Mouse (Mus musculus) c-Kit-positive CD71-positive TER-119-positive erythroid progenitor cells, embryonic 14.5 days (primary cell): Measurements from ENCODE around the gene Egfl7.

Source experiments
- DNase-seq: peaks from one replicate; pipeline ENCODE4 v3.0.0-alpha.2; 2013; ENCODE audit warnings: low spot score

Egfl7 gene

GRCm38 (mm10) chr2:26579714-26580113 lies at the start of gene Egfl7:
Egfl7 (plus strand) TSS chr2:26580014.
- DNase-seq: no peak

GRCm38 (mm10) chr2:26531829-26532228 lies 48.0 kb upstream of the Egfl7 start:
- no peak for DNase-seq

GRCm38 (mm10) chr2:26533249-26533648 lies 46.6 kb upstream of the Egfl7 start:
- no peak for DNase-seq

GRCm38 (mm10) chr2:26534161-26534560 lies 45.7 kb upstream of the Egfl7 start:
- DNase-seq: no peak

GRCm38 (mm10) chr2:26534616-26535015 lies 45.2 kb upstream of the Egfl7 start:
- DNase-seq: no peak

GRCm38 (mm10) chr2:26535517-26536045 lies 44.2 kb upstream of the Egfl7 start:
- no peak for DNase-seq

- no peak for DNase-seq
These were observed 40.3 kb upstream of the Egfl7 start for GRCm38 (mm10) chr2:26539516-26539915.

- no peak for DNase-seq
These were observed 39.1 kb upstream of the Egfl7 start for GRCm38 (mm10) chr2:26540721-26541120.

GRCm38 (mm10) chr2:26541258-26541910 lies 38.4 kb upstream of the Egfl7 start:
- no peak for DNase-seq

- DNase-seq: no peak
These were observed 36.7 kb upstream of the Egfl7 start for GRCm38 (mm10) chr2:26543155-26543554.

GRCm38 (mm10) chr2:26543768-26544167 lies 36.0 kb upstream of the Egfl7 start:
- no peak for DNase-seq

GRCm38 (mm10) chr2:26544265-26544664 lies 35.5 kb upstream of the Egfl7 start:
- no peak for DNase-seq

GRCm38 (mm10) chr2:26547481-26547880 lies 32.3 kb upstream of the Egfl7 start:
- no peak for DNase-seq

GRCm38 (mm10) chr2:26549801-26550200 lies 30.0 kb upstream of the Egfl7 start:
- DNase-seq: no peak

- no peak for DNase-seq
These were observed 29.6 kb upstream of the Egfl7 start for GRCm38 (mm10) chr2:26550205-26550604.

- no peak for DNase-seq
These were observed 29.0 kb upstream of the Egfl7 start for GRCm38 (mm10) chr2:26550777-26551176.

- no peak for DNase-seq
These were observed 28.4 kb upstream of the Egfl7 start for GRCm38 (mm10) chr2:26551446-26551845.

GRCm38 (mm10) chr2:26552066-26552465 lies 27.7 kb upstream of the Egfl7 start:
- DNase-seq: no peak

- no peak for DNase-seq
These were observed 25.9 kb upstream of the Egfl7 start for GRCm38 (mm10) chr2:26553904-26554303.

GRCm38 (mm10) chr2:26555076-26555475 lies 24.7 kb upstream of the Egfl7 start:
- DNase-seq: no peak

- DNase-seq: no peak
These were observed 23.2 kb upstream of the Egfl7 start for GRCm38 (mm10) chr2:26556535-26556993.

GRCm38 (mm10) chr2:26560506-26560905 lies 19.3 kb upstream of the Egfl7 start:
- DNase-seq: no peak

- DNase-seq: no peak
These were observed 18.3 kb upstream of the Egfl7 start for GRCm38 (mm10) chr2:26561351-26562016.
